Mouse (Mus musculus) intestine, embryonic 14.5 days (tissue): ENCODE measurements around the gene S100a8. TPM values are rescaled to one million over a fixed set of nuclear protein-coding genes. Genes with fewer than 3 reads are reported as not detected.

Source experiments
- ATAC-seq: fragments of 200-750 bp; cut with Nextera tagmentation; replicated peaks from 2 replicates; pipeline ENCODE4 v1.8.0; 2017; ENCODE audit warnings: low read depth, moderate number of reproducible peaks, moderate TSS enrichment, moderate library complexity; ENCODE audit not compliant: low FRiP score, low TSS enrichment
- DNase-seq: peaks from one replicate; pipeline ENCODE4 v3.0.0-alpha.2; 2018; ENCODE audit warnings: low spot score
- H3K27ac ChIP-seq: fragments of 300-500 bp; sonication (generic); 2 replicates; pipeline ENCODE4 v1.5.1; 2014; ENCODE audit warnings: low read depth, mild to moderate bottlenecking, control low read depth
- H3K27me3 ChIP-seq: fragments of 300-500 bp; sonication (generic); replicated peaks from 2 replicates; pipeline ENCODE4 v1.6.1; 2014; ENCODE audit warnings: low read length, control low read depth; ENCODE audit not compliant: control insufficient read depth, insufficient read depth
- H3K36me3 ChIP-seq: fragments of 300-500 bp; sonication (generic); 2 replicates; pipeline ENCODE4 v1.6.1; 2014; ENCODE audit warnings: low read length, control low read depth; ENCODE audit not compliant: control insufficient read depth, insufficient read depth
- H3K4me1 ChIP-seq: fragments of 300-500 bp; sonication (generic); replicated peaks from 2 replicates; pipeline ENCODE4 v1.6.1; 2014; ENCODE audit warnings: low read length, control low read depth, mixed read lengths; ENCODE audit not compliant: control insufficient read depth, insufficient read depth
- H3K4me2 ChIP-seq: fragments of 300-500 bp; sonication (generic); 2 replicates; pipeline ENCODE4 v1.6.1; 2014; ENCODE audit warnings: low read length
- H3K4me3 ChIP-seq: fragments of 300-500 bp; sonication (generic); 2 replicates; pipeline ENCODE4 v1.5.1; 2014; ENCODE audit warnings: low read depth, low read length, control low read depth, mixed read lengths
- H3K9ac ChIP-seq: fragments of 300-500 bp; sonication (generic); 2 replicates; pipeline ENCODE4 v1.6.1; 2014; ENCODE audit warnings: mild to moderate bottlenecking, low read length
- H3K9me3 ChIP-seq: fragments of 300-500 bp; sonication (generic); 2 replicates; pipeline ENCODE4 v1.6.1; 2016; ENCODE audit warnings: low read length, control low read depth; ENCODE audit not compliant: control insufficient read depth
- WGBS: fragments of 180-500 bp; shearing (Covaris S2); extraction: QIAGEN DNeasy Blood & Tissue Kit; methylation state at CpG from one replicate; pipeline ENCODE4 v1.1.7; 2014; 5-methylcytosine and 5-hydroxymethylcytosine counted together
- polyA plus RNA-seq: library from polyadenylated mRNA; unstranded; fragments of >200 nt; fragmentation: Nextera tagmentation; extraction: Ambion mirVana; gene quantifications from 2 replicates; pipeline ENCODE4 v1.2.1, GENCODE M21; 2014

The S100a8 gene
- polyA plus RNA-seq, 1 experiment from 2014 or later, result 14.3 TPM

DNA sequence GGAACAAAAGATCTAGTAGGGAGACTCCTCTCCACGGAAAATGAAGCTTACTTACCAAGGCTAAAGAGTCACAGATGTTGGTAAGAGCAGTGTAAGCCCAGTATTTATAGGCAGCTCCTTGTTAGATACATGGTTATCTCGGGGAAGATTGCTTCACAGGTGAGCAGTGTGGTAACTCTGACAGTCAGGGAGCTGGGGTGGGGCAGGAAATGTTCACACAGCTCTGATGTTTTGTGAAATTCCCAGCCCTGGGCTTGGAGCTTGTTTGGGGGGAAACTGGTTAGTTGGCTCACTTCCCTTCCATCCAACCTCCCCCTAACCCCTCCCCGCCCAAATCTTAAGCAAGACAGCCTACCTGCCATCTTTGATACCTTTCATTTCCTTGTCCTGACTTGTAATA is 26.8 kb downstream of the S100a8 start, which contains the start of gene S100a9:
TSS of gene S100a9 (minus strand) at position 109 of the 400 bp plus-strand sequence.
- ATAC-seq (no peak), DNase-seq (no peak)
- 74% methylated on average over 3 of the region's 3 CpGs for WGBS

DNA sequence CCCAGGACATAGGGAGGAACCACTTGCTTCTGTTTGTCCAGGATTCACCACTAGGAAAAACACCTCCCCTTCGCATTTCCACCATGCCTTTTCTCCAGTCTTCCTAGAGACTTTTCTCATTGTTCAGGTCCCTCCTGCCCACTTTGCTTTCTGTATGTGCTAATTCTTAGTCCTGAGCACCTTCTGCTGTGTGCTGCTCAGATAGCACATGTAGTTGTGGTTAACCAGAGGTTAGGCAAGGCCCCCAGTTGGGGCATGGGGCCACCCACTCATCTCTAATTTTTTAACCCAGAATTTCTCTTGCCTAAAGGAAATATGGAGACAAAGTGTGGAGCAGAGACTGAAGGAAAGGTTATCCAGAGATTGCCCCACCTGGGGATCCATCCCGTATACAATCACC is 33.5 kb downstream of the S100a8 start:
- no peaks in the 10 kb centered on the region for H3K4me1 ChIP-seq
- no peak overlapping the region for H3K27ac ChIP-seq
- no peaks in the 10 kb centered on the region for H3K36me3 ChIP-seq
- no peak overlapping the region for H3K9ac ChIP-seq
- no peaks in the 10 kb centered on the region for H3K9me3 ChIP-seq
- no peak overlapping the region for H3K4me3 ChIP-seq
- DNase-seq (no peak), ATAC-seq (no peak)
- WGBS, result 91% methylated on average over 2 of the region's 2 CpGs
- no peak overlapping the region for H3K4me2 ChIP-seq
- no peaks in the 10 kb centered on the region for H3K27me3 ChIP-seq

More for the DNA sequence above, 26.8 kb downstream of the S100a8 start, which contains the start of gene S100a9:
- H3K4me3 ChIP-seq, result no peak within 1 kb of the TSS
- H3K9ac ChIP-seq, result no peak within 1 kb of the TSS
- H3K4me2 ChIP-seq, result no peak within 1 kb of the TSS
- H3K9me3 ChIP-seq, result no peaks in the 10 kb centered on the region
- H3K27ac ChIP-seq, result no peak within 1 kb of the TSS
- no peaks in the 10 kb centered on the region for H3K36me3 ChIP-seq
- H3K4me1 ChIP-seq, result no peaks in the 10 kb centered on the region
- H3K27me3 ChIP-seq, result no peaks in the 10 kb centered on the region

DNA sequence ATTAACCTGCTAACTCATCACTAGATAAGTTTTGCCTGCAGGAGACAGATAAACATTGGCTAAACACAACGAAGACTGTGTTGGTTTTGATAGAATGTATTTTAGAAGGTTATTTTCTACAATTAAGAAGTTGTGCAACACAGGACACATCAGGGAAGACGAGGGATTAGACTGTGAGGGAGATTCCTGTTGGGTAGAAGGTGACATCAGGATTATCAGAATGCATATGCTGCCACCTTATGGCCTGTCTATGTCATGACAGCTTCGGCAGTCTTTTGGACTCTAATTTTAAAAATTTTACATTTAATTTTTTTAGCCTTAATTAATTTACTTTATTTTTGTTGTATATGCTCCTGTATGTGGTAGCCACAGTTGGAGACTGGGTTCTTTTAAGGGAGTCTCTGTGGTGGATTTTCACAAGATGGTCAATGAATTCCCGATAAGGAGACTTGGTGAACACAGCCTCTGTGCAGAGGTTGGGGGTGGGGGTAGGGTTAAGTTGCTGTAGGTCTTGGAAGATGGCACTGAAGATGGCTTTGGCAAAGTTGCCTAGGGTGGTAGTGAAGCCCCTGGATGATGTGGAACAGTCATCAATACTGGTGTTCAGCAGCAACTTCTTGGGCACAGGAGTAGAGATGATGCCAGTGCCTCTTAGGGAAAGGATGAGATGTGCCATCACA is 39.9 kb downstream of the S100a8 start:
- DNase-seq, result no peak
- Histone ChIP-seq H3K4me1 (no peaks in the 10 kb centered on the region), H3K9ac (no peak overlapping the region), H3K27ac (no peak overlapping the region), H3K36me3 (no peaks in the 10 kb centered on the region), H3K4me2 (no peak overlapping the region), H3K27me3 (no peaks in the 10 kb centered on the region), H3K9me3 (no peaks in the 10 kb centered on the region), H3K4me3 (no peak overlapping the region)
- 21% methylated on average over 4 of the region's 4 CpGs for WGBS
- ATAC-seq, result peak; percentile 32; the same call in 1 of the 2 replicates

DNA sequence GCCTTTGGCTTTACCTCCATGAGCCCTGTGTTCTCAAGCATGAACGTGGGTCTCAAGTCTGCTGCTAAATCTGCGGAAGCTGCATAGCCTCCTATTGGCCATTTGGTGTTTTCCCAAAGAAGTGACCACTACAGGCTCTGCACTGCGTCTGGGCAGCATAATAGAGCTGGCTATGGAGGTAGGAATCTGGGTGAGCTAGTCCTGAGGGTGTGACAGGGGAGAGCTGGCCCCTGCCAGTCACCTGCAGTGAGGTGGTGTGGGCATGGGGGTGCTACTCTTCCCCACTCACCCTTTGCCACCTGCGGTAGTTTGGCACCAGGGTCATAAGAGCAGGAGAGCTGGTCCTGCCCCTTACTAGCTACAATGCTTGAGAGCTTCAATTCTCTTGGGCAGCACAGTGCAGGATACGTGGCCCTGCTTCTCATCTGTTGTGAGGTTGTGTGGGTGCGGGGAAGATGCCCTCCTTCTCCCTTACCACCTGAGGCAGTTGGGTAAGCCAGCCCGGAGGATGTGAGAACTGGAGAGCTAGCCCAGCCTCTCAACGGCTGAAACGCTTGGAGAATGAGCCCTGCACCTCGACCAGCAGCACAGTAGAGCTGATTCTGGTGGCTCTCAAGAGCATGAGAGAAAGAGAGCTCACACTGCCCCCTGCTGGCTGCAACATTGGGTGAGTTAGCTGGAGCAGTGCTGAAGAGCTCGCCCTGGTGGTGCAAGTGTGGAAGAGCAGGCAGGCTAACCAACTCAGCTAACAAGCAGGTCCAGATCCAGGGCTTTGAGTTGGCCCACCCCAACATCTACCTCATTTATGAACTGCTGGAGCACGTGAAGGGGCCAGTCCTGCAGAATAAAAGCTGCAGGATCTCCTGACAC is 41.0 kb downstream of the S100a8 start:
- H3K36me3 ChIP-seq, result no peaks in the 10 kb centered on the region
- no peaks in the 10 kb centered on the region for H3K27me3 ChIP-seq
- WGBS, result 44% methylated on average over 12 of the region's 12 CpGs
- no peaks in the 10 kb centered on the region for H3K4me1 ChIP-seq
- ATAC-seq, result peak; percentile 58
- no peak overlapping the region for H3K4me2 ChIP-seq
- no peak overlapping the region for H3K9ac ChIP-seq
- DNase-seq, result peak; percentile 91
- no peaks in the 10 kb centered on the region for H3K9me3 ChIP-seq
- no peak overlapping the region for H3K4me3 ChIP-seq
- H3K27ac ChIP-seq, result no peak overlapping the region

Other genes starting within 250 kb of the S100a8 start
- 31.2 and 31.7 TPM in 2 replicates for gene Ints3, start 235.4 kb upstream of the S100a8 start, polyA plus RNA-seq
- gene Npr1, start 203.1 kb upstream of the S100a8 start, polyA plus RNA-seq, result 5.3 and 5.9 TPM in 2 replicates
- gene Ilf2, start 192.9 kb upstream of the S100a8 start, polyA plus RNA-seq, result 188 and 207 TPM in 2 replicates
- gene Snapin, start 177.9 kb upstream of the S100a8 start, polyA plus RNA-seq, result 67.5 and 80.6 TPM in 2 replicates
- gene Chtop, start 159.5 kb upstream of the S100a8 start, polyA plus RNA-seq, result 86.4 and 87.0 TPM in 2 replicates
- 50.7 and 66.8 TPM in 2 replicates for gene S100a1, start 154.6 kb upstream of the S100a8 start, polyA plus RNA-seq
- gene S100a13, start 154.5 kb upstream of the S100a8 start, polyA plus RNA-seq, result 27.7 and 30.3 TPM in 2 replicates
- gene S100a14, start 142.1 kb upstream of the S100a8 start, polyA plus RNA-seq, result 0.91 and 1.0 TPM in 2 replicates
- 107 and 121 TPM in 2 replicates for gene S100a16, start 131.7 kb upstream of the S100a8 start, polyA plus RNA-seq
- 0.39 and 0.81 TPM in 2 replicates for gene S100a3, start 108.4 kb upstream of the S100a8 start, polyA plus RNA-seq
- gene S100a2, start 78.7 kb upstream of the S100a8 start, polyA plus RNA-seq, result not detected in 2 replicates
- not detected in 2 replicates for gene Gm42674, start 67.1 kb upstream of the S100a8 start, polyA plus RNA-seq
- gene S100a4, start 65.2 kb upstream of the S100a8 start, polyA plus RNA-seq, result 4.1 and 5.3 TPM in 2 replicates
- 5.1 and 8.6 TPM in 2 replicates for gene S100a5, start 60.5 kb upstream of the S100a8 start, polyA plus RNA-seq
- gene S100a6, start 56.1 kb upstream of the S100a8 start, polyA plus RNA-seq, result 359 and 401 TPM in 2 replicates
- 0.13 TPM in 1 of 2 replicates, not detected in the other for gene S100a7a, start 15.0 kb upstream of the S100a8 start, polyA plus RNA-seq
- gene S100a9, start 26.7 kb downstream of the S100a8 start, polyA plus RNA-seq, result 1.6 and 5.3 TPM in 2 replicates
- gene Pglyrp4, start 57.9 kb downstream of the S100a8 start, polyA plus RNA-seq, result not detected in 2 replicates
- not detected in 2 replicates for gene Gm5849, start 108.9 kb downstream of the S100a8 start, polyA plus RNA-seq